Mouse (Mus musculus): ENCODE measurements at regions not wholly inside any gene's neighbourhood (a gene's known extent, or its start where the extent isn't known, plus 50 kb on each side); places are given as distances from the start of the nearest gene placed in this dataset.

GRCm38 (mm10) chr5:28709626-28710025 is 242.6 kb upstream of the Shh start:
- H3K4me1 ChIP-seq (ENCODE audit: control insufficient read depth in 1 of 2, insufficient read depth in 2 of 2): no peaks in the 10 kb centered on the region
- H3K4me2 ChIP-seq (ENCODE audit: insufficient read depth, low read depth, poor library complexity, severe bottlenecking): no peak overlapping the region
- no peak for TF ChIP-seq ETS1 (conservative IDR thresholded peaks at IDR 0.05; ENCODE audit: low read depth, low read length)
- no peak overlapping the region for H3K27ac ChIP-seq (ENCODE audit: insufficient read depth, low read depth)
- H3K9ac ChIP-seq (ENCODE audit: insufficient read depth, low read depth): no peak overlapping the region
- H3K36me3 ChIP-seq (replicated peaks in 1 of 2; ENCODE audit: control insufficient read depth in 1 of 2, insufficient read depth in 1 of 2, low read length in 1 of 2): no peaks in the 10 kb centered on the region
- dilution Hi-C loops (cut with MboI; ENCODE audit: extremely low pct_ligation_motif_present, extremely low pct_unique_long_range_greater_than_20kb, low sequenced_read_pairs): no loop called here
- H3K4me3 ChIP-seq (replicated peaks in 1 of 3; ENCODE audit: low read depth in 2 of 3, low read length in 2 of 3, poor library complexity in 1 of 3): no peak overlapping the region
- no peaks in the 10 kb centered on the region for H3K9me3 ChIP-seq (replicated peaks; ENCODE audit: low read length)
- DNase-seq (ENCODE audit: extremely low read depth): no peak
- no peaks in the 10 kb centered on the region for H3K79me2 ChIP-seq (replicated peaks; ENCODE audit: control insufficient read depth, extremely low read depth, insufficient read depth, poor library complexity, severe bottlenecking)
- peaks cover 8% of the 10 kb centered on the region for H3K27me3 ChIP-seq (replicated peaks)
- in situ Hi-C loops (cut with MboI; ENCODE audit: low pct_ligation_motif_present, low pct_unique_long_range_greater_than_20kb, low sequenced_read_pairs): no loop called here

DNA sequence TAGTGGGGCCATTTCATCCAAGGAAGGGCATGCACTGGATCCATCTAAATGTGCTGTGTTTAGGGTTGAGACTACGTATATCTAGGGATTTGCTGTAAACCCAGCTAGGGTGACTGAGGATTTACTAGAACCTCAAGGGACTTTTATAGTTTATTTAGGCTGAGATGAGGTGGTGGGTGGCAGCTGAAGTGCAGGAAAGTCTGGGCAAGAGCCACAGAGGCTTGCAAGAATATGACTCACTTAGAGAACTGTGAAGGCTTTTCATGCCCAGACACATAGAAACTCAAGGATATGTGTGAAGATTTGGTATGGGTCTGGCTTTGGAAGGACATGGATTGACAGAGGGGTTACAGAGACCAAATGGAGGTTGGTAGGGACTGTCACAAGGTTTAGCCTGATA is 237.3 kb upstream of the Shh start:
- H3K36me3 ChIP-seq (replicated peaks in 1 of 2; ENCODE audit: control insufficient read depth in 1 of 2, insufficient read depth in 1 of 2, low read length in 1 of 2): no peaks in the 10 kb centered on the region
- no peak overlapping the region for H3K9ac ChIP-seq (ENCODE audit: insufficient read depth, low read depth)
- no peak overlapping the region for H3K27ac ChIP-seq (ENCODE audit: insufficient read depth, low read depth)
- H3K4me2 ChIP-seq (ENCODE audit: insufficient read depth, low read depth, poor library complexity, severe bottlenecking): no peak overlapping the region
- H3K9me3 ChIP-seq (replicated peaks; ENCODE audit: low read length): no peaks in the 10 kb centered on the region
- H3K4me3 ChIP-seq (replicated peaks in 1 of 3; ENCODE audit: low read depth in 2 of 3, low read length in 2 of 3, poor library complexity in 1 of 3): no peak overlapping the region
- TF ChIP-seq POLR2AphosphoS2 (IDR thresholded peaks at IDR 0.05; ENCODE audit: low read depth, low read length): no peak
- TF ChIP-seq NELFE (IDR thresholded peaks at IDR 0.05; ENCODE audit: low read depth, low read length): no peak
- H3K79me2 ChIP-seq (replicated peaks; ENCODE audit: control insufficient read depth, extremely low read depth, insufficient read depth, poor library complexity, severe bottlenecking): no peaks in the 10 kb centered on the region
- no peaks in the 10 kb centered on the region for H3K4me1 ChIP-seq (ENCODE audit: control insufficient read depth in 1 of 2, insufficient read depth in 2 of 2)
- no peak for DNase-seq (ENCODE audit: extremely low read depth)
- H3K27me3 ChIP-seq (replicated peaks): peaks cover 32% of the 10 kb centered on the region
- dilution Hi-C loops (cut with MboI; ENCODE audit: extremely low pct_ligation_motif_present, extremely low pct_unique_long_range_greater_than_20kb, low sequenced_read_pairs) (no loop called here), in situ Hi-C loops (cut with MboI; ENCODE audit: low pct_ligation_motif_present, low pct_unique_long_range_greater_than_20kb, low sequenced_read_pairs) (no loop called here)

DNA sequence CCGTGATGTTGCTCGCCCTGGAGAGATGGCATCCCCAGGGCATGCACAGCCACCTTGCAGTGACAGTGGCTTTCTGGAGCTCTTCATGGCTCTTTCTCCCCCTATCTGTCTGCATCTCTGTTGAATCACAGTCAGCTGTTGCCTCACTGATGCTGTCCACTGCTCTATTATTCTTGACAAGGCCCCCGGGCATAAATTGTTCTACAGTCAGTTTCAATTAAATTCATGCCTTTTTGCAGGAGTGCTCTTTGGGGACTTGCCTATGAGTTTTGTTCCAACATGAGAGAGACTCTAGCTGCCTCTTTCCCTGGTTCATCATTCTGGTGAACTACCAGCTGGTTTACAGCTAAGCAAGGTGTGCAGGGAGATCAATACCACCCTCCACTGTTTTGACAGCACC is 229.9 kb upstream of the Shh start:
- Histone ChIP-seq H3K27ac (ENCODE audit: insufficient read depth, low read depth) (no peak overlapping the region), H3K9ac (ENCODE audit: insufficient read depth, low read depth) (no peak overlapping the region), H3K4me3 (replicated peaks in 1 of 3; ENCODE audit: low read depth in 2 of 3, low read length in 2 of 3, poor library complexity in 1 of 3) (no peak overlapping the region), H3K4me1 (ENCODE audit: control insufficient read depth in 1 of 2, insufficient read depth in 2 of 2) (no peaks in the 10 kb centered on the region), H3K27me3 (replicated peaks) (peaks cover 27% of the 10 kb centered on the region), H3K4me2 (ENCODE audit: insufficient read depth, low read depth, poor library complexity, severe bottlenecking) (no peak overlapping the region), H3K9me3 (replicated peaks; ENCODE audit: low read length) (no peaks in the 10 kb centered on the region), H3K36me3 (replicated peaks in 1 of 2; ENCODE audit: control insufficient read depth in 1 of 2, insufficient read depth in 1 of 2, low read length in 1 of 2) (no peaks in the 10 kb centered on the region), H3K79me2 (replicated peaks; ENCODE audit: control insufficient read depth, extremely low read depth, insufficient read depth, poor library complexity, severe bottlenecking) (no peaks in the 10 kb centered on the region)
- in situ Hi-C loops (cut with MboI; ENCODE audit: low pct_ligation_motif_present, low pct_unique_long_range_greater_than_20kb, low sequenced_read_pairs) (no loop called here), dilution Hi-C loops (cut with MboI; ENCODE audit: extremely low pct_ligation_motif_present, extremely low pct_unique_long_range_greater_than_20kb, low sequenced_read_pairs) (no loop called here)
- no peak for DNase-seq (ENCODE audit: extremely low read depth)
- TF ChIP-seq POLR2A (IDR thresholded peaks at IDR 0.05; ENCODE audit: low read depth, low read length): no peak
- TF ChIP-seq E2F4 (IDR thresholded peaks at IDR 0.05; ENCODE audit: insufficient replicate concordance, low read depth, low read length): no peak
- TF ChIP-seq CTCF (conservative IDR thresholded peaks at IDR 0.05 in 1 of 2, IDR thresholded peaks at IDR 0.05 in 1 of 2; ENCODE audit: low read depth in 2 of 2, low read length in 2 of 2): no peak
- TF ChIP-seq ZNF384 (IDR thresholded peaks at IDR 0.05; ENCODE audit: low read depth, low read length): no peak
- TF ChIP-seq ZMIZ1 (IDR thresholded peaks at IDR 0.05; ENCODE audit: low read depth, low read length): no peak
- TF ChIP-seq IRF4 (IDR thresholded peaks at IDR 0.05; ENCODE audit: low read depth, low read length): no peak
- no peak for TF ChIP-seq CHD1 (IDR thresholded peaks at IDR 0.05; ENCODE audit: low read depth, low read length)
- no peak for TF ChIP-seq ZKSCAN1 (IDR thresholded peaks at IDR 0.05; ENCODE audit: borderline replicate concordance, low read depth, low read length)
- no peak for TF ChIP-seq MYC (IDR thresholded peaks at IDR 0.05; ENCODE audit: low read depth, low read length)
- no peak for TF ChIP-seq BHLHE40 (IDR thresholded peaks at IDR 0.05; ENCODE audit: low read depth, low read length)
- TF ChIP-seq ELF1 (IDR thresholded peaks at IDR 0.05; ENCODE audit: low read depth, low read length): no peak
- TF ChIP-seq EP300 (IDR thresholded peaks at IDR 0.05; ENCODE audit: low read length): no peak
- no peak for TF ChIP-seq USF1 (IDR thresholded peaks at IDR 0.05; ENCODE audit: low read depth, low read length)
- no peak for TF ChIP-seq MAZ (IDR thresholded peaks at IDR 0.05; ENCODE audit: low read depth, low read length)
- no peak for TF ChIP-seq TCF12 (IDR thresholded peaks at IDR 0.05; ENCODE audit: low read depth, low read length)
- TF ChIP-seq RCOR1 (conservative IDR thresholded peaks at IDR 0.05; ENCODE audit: low read depth, low read length): no peak
- no peak for TF ChIP-seq KAT2A (IDR thresholded peaks at IDR 0.05; ENCODE audit: insufficient replicate concordance, low read length)
- no peak for TF ChIP-seq NELFE (IDR thresholded peaks at IDR 0.05; ENCODE audit: low read depth, low read length)
- TF ChIP-seq NRF1 (IDR thresholded peaks at IDR 0.05; ENCODE audit: low read depth, low read length): no peak
